Mouse (Mus musculus) thymus, adult 18-20 months (tissue): ENCODE measurements around the gene Cel.

Experiments used
- DNase-seq, 2 experiments: peaks; one replicate each; pipeline ENCODE4 v3.0.0; 2022; ENCODE audit warnings: mixed read lengths in 2 of 2

Cel gene

DNA sequence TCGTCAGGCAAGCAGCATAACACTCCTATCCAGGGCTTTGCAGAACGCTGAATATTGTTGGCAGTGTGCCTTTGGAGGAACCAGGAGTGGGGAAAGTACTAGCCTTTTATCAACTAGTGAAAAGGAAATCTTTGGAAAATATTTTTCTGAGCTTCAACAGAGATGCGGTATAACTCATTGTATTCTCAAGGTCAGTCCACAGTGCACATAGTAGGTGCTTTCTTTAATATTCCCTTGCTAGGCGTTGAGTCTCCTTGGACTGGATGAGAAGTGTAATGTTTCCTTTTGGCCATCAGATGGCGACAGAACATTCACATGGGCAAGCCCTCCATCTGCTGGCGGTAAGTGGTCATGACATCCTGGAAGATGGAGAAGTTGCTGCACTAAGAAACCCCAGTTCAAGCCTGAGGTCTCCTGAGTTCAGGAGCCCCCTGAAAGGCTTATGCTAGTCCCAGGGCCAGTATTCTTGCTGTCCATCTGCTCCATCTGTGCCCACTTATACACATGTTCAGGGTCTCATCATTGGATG lies 21.9 kb upstream of the Cel start:
- peak; percentile 49 to 58 for DNase-seq

DNA sequence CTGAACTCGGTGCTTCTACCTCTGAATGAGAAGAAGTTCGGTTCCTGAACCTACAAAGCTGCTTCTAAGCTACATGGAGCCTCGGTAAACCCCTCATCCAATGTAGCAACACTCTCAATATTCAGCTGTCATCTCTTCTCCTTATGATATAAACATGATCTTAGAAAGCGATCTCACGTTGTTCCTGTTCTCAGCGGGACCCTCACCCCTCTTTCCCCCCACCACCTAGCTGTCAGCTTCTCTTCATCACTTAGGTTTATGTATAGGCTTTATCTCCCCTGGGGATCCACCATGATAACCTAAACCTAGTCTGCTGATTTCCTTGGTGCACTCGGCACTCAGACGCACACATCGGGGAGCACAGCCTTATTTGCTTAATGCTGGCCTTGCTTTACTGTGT lies 20.4 kb upstream of the Cel start, which contains the start of gene Gtf3c5:
Gene Gtf3c5, minus strand, starts transcription at position 101 of the 400 bp plus-strand sequence.
- DNase-seq, result no peak

DNA sequence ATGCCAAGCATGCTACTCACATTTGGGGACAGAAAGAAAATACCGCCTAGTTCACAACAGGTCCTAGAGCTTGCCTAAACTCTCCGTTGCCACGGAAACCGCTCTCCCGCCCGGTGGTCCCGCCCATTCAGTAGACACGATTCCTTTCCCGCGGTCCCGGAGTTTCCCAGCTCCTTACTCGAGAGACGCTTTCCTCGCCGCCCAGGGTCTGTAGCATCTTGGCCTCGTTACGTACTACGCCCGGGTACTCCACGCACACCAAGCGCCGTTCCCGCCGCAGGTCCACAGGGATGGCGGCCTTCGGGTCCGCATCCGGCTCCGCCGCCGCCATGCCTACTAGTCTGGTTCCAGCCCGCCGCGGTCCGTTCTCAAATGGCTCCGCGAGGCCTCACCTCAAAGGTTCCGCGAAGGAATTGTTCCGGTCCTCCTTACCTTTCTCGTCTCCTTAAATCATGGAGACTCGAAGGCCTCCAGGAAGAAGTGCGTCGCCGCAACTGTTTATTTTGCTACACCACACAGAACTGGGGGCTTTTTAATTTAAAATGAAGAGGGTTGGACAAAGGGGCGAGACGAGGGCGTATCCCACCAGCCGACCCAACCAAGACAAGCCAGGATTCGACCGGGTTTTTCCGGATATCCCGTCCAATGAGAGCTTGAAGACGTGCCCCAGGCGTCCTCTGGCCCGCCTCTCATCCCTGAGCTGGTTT lies 19.6 kb upstream of the Cel start:
- peak; percentile 66 to 77 for DNase-seq

DNA sequence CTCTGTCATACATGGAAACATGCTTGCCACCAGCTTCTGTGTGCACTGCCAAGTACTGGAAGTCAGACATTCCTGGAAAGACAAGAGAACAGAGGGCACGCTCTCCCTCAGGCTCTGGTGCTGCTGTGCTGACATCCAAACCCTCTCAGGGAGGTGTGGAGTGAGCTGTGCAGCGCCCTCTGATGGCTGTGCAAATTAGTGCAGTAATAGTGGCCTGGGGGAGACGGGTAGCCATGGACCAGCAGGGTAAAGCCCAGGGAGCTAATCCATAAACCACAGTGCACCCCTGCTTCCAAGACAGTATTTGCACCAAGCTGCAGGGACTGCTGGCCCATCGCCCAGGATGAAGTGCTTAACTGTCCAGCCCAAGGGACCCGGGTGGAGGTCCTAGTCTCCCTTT lies 14.8 kb upstream of the Cel start:
- DNase-seq, result no peak

DNA sequence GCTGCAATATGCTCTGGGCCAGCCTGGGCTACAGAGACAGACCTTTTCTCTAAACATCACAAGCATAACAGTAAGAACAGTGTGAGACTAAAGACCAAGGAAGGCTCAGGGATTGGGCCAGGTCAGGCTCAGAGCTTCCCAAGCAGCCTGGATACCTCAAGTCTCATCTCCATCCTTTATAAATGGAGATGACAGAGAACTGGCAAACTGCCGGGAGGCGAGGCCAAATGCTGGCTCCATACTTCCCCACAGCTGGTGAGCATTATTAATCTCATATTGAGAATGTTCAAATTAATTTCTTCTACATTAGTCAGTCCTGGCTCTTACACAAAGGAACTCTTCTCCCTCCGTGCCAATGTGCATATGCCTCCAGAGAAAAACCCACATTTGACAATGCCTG lies 13.6 kb upstream of the Cel start:
- DNase-seq, result no peak

DNA sequence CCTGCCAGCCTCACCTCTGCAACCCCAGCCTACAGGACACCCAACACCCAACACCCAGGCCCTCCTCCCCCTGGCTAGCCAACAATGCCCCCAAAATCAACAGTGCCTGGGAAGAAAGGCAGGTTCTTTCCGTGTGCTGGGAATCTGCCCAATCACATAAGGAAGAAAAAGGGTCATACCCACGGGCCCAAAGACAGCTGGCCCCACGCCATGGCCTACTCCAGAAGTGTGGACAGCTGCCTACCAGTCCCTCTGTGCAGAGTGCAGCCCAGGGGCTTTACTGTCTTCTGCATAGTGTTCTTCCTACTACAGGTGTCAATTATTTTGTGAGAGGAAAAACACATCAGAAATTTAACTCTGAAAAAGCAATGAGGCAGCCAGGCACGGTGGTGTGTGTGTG lies 12.1 kb upstream of the Cel start:
- DNase-seq, result no peak

DNA sequence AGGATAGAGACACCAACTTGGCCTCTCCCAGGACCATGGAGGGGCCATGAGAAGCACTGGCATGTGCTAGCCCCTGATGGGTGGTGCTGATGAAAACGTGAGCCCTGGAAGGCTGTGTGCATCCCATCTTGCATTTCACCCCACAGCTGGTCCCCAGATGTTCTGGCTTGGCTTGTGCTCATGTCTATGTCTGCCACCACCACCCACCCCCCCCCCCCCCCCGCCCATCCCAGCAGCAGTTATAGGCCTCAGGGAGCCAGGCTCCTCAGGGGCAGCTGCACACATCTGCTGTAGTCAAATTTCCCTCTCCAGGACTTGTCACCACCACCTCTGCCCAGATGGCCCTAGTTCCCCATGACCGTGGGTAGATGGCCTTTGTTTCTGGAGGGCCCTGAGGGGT lies 6.7 kb upstream of the Cel start:
- DNase-seq, result no peak

DNA sequence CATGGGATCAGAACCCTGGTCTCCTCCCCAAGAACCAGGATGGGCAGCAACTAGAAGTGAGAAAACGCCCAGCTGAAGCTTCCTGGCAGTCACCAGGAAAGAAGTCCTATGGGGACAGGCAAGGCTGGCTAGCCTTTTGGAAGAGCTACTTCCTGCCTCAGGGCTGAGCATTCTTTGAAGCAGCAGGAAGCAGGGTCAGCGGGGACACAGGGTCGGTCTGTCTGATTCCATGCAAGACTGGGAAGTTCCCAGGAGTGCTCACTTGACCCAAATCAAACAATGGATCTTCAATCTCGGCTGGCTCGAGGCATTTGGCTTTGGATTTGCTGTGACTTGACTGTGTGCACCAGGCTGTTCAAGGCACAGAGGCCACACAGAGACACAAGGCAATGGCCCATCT lies 3.3 kb upstream of the Cel start:
- DNase-seq, result no peak

DNA sequence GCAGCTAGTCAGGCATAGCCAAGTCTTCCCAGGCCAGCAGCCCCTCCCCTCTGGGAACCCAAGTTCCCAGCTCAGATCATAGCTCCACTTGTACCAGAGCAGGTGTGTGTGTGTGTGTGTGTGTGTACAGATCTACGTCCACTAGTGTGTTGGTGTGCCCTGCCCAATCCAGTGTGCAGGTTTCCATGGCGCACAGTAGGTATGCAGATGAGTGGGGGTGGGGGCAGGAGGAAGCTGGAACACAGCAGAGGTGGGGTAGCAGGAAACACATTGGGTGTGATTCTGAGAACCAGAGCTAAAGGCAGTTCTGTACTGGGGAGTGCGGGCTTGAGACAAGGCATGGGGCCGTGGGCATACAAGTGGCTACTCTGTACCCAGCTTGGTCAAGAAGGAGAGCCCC lies 1.2 kb upstream of the Cel start:
- DNase-seq, result no peak

DNA sequence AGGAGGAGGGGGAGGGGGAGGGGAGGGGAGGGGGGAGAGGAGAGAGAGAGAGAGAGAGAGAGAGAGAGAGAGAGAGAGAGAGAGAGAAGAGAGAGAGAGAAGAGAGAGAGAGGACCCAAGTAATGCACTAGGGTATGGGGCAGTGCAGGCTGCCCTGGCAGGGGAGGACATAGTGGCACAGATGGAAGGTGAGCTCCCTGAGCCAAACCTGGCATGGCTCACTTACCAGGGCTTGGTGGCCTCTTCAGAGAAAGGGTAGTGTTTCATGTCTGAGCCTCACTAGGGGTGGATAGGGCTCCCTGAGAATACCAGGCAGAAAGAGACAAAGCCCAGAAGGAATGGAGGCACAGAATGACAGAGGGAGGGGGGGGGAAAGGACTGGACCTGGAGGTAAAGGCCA lies 627 bp upstream of the Cel start:
- no peak for DNase-seq

DNA sequence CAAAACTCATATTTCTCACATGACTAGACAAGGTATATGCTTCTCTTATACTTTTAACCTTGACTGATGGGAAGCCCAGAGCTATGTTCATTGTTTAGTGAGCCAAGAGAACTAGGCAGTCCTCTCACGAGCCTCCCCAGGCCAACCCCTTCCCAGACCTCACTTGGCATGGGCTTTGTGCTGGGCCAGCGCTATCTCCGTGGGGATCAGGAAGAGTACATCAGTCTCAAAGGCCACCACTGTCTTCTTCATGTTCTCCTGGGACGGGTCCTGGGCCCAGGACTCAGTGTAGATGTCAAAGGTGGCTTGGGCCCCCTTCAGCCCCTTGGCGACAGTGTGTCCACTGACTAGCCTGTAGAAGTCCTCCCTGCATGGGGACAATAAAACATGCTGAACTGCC lies 5.8 kb downstream of the Cel start:
- DNase-seq, result no peak

DNA sequence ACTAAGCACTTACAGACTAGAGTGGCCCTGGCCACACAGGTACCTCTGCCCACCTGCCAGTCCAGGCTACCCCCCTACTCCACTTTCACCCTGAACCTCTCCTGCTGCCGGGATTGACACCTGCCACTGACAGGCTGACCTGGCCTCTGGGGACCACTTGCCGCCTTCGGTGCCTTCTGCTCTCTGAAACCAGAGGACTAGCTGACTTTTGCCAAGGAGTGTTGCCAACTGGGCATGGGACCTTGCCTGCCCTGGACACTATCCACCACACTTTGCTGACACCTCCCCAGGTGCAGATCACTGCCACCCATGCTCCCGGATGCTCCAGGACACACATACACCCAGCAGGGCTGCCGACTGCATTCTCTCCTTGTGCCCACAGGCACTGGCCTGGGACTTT lies 10.9 kb downstream of the Cel start:
- DNase-seq, result no peak

DNA sequence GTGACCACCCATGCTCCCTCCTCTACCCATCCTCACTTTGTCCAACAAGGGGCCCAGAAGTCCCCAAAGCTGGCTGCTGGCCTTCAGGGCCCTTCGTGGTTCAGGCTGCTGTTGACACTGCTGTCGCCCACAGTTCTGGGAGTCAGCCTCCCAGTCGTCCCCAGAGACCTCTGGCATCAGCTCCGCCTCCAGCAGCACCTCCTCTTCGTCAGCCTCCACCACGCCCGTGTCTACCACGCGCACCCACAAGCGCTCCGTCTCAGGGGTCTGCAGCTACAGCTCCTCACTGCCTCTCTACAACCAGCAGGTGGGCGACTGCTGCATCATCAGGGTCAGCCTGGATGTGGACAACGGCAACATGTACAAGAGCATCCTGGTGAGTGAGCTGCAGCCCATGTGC lies 14.0 kb downstream of the Cel start:
- no peak for DNase-seq

DNA sequence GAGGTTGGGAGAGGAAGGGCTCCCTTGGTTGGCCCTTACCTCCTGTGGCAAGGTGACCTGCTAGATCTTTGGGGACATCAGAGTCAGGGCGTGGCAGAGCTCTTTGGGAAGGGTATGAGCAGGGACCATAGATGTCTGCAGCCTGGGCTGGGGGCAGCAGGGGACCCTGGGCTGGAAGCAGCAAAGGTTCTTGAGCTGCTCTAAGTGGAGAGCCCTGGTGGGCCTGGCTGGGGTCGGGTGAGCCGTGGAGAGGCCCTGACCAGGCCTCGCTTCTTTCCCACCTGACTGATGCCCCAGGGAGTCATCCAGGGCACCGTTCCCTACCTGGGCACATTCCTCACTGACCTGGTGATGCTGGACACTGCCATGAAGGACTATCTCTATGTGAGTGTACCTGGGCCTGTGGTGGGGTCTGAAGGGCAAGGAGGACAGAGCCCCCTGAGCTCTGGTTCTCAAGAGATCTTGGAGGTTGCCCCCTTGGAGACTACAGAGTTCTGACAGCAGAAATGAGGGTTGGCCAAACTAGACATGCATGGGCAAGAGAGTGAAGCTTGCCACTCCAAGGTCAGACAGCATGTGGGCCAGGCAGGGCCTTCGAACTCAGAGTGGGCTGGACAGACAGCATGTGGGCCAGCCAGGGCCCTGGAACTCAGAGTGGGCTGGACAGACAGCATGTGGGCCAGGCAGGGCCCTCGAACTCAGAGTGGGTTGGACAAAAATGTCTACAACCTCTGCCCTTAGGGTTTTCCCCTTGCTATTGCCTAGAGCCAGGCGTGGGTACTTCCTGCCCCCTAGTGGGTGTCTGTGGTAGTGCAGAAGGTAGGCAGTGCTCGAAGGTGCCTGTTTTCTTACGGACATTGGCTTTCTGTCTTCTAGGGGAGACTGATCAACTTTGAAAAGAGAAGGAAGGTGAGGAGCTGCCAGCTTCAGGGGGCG lies 15.7 kb downstream of the Cel start:
- peak; percentile 55 to 62 for DNase-seq

DNA sequence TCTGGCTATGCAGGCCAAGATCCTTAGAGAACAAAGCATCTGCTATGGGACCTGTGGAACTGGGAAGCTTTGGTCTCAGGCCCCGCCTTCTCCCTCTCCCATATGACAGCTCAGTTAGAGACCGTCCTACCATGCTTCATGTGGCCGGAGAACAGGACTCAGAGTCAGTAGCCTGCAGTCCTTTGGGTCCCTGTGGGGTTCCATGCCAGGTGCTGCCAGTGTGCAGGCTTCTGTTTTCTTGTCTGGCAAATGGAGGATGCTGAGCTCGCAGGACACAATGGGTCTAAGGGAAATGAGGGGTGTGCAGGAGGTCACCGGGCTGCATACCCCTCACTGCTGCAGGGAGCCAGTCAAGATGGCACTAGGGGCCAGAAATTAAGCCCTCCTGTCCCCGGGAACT lies 16.6 kb downstream of the Cel start:
- DNase-seq, result no peak

DNA sequence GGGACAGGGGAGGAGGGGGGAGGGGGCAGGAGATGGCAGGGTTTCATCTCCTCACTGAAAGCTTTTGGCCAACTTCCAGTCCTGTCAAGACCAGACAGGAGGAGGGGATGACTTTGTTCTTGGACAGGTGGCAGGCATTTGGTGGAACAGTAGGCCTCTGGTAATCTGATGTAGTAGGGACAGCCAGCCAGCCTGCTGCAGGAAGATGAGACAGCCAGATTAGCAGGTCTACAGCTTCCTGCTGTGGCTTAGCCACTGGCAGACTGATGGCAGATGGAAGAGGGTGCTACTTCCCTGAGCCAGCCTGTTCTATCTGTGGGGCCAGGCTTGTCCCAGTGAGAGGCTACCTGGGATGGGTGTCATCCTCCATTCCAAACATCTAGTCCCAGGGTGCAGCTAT lies 17.2 kb downstream of the Cel start:
- no peak for DNase-seq

DNA sequence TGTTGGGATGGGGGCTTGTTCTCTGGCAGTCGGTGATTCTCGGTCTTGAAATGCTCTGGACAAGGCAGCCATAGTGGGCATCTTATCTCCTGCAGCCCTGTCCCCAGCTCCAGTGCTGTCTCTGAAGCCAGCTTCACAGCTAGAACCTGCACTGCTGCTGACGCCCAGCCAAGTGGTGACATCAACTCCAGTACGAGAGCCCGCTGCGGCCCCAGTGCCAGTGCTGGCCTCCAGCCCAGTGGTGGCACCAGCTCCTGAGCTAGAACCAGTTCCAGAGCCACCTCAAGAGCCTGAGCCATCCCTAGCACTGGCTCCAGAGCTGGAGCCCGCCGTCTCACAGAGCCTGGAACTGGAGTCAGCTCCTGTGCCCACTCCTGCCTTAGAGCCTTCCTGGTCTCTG lies 19.3 kb downstream of the Cel start:
- no peak for DNase-seq

DNA sequence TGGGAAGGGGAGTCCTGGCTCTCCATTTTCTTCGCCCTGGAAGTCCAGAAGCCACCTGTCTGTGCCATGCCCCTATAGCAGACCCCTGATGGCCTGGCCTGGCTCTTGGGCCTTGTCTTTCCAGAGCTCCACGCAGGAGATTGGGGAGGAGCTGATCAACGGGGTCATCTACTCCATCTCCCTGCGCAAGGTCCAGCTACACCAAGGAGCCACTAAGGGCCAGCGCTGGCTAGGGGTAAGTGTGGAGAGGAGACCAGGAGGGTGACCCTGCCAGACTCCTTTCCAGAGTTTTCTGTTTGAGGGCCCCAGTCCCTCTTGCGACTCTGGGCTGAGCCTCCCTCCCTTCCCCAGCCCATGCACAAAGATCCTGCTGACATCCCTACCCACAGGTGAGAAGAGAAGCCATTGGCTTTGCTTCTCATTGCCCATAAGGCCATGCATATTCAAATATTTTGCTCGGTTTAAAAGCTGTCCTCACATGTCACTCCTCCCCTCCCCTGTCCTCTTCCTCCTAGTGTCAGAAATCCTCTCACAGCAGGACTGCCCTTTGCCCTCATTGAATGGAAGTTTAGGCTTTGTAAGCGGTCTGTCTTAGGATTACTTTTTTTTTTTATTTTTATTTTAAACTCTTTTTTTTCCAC lies 22.5 kb downstream of the Cel start:
- no peak for DNase-seq

DNA sequence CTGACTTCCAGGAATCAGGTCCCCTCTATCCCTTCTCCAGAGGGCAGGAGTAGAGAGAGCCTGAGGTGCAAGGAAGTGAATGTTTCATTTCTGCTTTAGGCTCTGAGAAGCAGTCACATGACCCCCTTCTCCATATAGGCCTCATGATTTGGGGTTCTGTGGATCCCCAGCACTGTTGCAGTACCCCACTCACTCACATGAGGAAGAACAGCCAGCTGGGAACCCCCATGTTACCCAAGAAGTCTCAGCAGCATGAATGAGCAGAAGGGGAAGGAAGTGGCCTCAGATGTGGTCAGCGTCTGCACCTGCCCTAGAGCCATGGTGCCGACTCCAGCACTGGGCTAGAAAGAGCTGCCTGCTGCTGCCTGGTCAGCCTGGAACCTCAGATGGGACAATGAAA lies 23.3 kb downstream of the Cel start:
- peak in 1 of 2 experiments; percentile 59 for DNase-seq

DNA sequence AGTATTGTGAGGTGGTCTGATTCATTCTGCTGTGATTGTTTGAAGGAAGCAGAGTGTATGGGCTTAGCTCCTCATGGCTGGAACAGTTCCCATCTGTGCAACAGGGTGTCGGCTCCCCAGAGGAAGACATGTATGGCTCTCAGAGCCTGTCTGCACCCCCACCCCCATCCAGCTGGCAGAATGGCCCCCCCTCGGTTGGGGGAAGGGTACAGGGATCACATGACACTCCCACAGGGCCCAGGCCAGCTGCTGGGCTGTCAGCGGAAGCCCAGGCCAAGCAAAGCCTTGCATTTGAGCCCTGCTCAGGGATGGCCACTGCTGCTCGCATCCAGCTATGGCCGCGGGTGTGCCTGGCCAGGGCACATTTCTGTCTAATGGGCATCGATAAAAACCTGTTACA lies 24.0 kb downstream of the Cel start:
- DNase-seq, result no peak

DNA sequence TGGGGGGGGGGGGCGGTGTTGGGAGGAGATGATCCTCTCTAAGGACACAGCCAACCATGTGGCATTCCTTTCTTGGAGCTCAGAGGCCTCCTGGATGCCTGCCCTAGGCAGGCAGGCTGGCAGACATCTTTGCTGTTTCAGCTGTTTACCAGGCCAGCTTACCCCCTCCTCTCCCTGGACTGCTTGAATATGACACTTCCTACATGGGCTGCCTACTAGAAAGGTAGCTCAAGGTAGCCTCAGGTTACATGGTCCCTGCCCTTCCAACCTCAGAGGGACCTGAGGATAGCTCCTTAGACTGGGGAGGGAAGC lies 24.4 kb downstream of the Cel start:
- DNase-seq, result no peak

DNA sequence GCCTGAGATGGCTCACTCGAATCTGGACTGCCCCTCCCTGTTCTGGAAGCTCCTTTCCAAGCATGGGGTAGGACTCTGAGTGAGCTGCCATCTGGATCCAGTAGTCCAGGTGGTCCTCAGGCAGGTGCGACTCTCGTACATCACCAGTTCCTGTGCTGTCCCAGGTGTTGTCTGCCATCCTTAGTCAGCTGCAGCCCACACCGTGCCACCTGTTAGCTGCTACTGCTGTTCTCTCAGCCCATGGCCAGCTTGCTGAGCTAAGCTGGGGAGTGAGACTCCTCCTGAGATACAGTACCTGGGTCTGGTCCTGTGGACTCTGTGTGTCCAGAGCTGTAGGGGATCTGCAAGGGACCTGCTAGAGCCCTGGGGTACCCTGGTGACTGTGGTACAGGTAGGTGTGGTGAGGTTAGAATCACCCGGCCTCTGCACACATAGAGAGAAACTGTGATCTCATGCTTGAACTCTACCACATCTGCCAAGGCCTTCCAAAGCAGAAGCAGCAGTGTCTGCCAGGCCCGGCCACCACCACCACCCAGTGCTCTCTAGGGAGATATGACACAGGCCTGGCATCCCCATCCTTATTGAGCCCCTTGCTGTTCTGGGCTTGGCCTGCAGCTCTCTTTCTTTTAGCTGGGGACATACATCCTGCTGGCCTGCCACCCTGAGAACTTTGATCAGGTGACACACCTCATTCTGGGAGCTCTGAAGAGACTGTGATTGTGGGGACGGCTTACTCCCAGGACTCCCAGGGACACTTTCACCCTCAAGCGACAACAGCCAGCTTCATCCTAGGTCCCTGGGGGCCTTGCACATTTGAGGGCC lies 25.0 kb downstream of the Cel start:
- no peak for DNase-seq

DNA sequence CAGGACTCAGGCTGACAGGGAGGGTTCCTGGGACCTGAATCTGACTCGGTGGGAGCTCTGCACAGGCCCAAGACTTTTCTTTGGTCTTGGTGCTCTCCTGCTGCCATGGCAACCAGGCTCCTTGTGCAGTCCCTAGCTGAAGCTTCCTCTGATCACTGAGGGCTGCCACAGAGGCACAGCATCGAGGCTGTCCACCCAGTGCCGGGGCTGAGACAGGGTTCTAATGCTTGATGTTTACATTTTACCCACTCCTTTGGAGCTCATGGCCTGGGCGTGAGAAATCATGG lies 25.6 kb downstream of the Cel start:
- no peak for DNase-seq
